Mouse (Mus musculus) 3T3-L1 (cell line): ENCODE data around the gene Gm11541.
A peak's percentile ranks its signal among the peaks of the same experiment; 100 is the strongest.

Source experiments
- DNase-seq: peaks from one replicate; pipeline ENCODE4 v3.0.0-alpha.2; 2015; ENCODE audit warnings: low read depth, low spot score

The Gm11541 gene

DNA sequence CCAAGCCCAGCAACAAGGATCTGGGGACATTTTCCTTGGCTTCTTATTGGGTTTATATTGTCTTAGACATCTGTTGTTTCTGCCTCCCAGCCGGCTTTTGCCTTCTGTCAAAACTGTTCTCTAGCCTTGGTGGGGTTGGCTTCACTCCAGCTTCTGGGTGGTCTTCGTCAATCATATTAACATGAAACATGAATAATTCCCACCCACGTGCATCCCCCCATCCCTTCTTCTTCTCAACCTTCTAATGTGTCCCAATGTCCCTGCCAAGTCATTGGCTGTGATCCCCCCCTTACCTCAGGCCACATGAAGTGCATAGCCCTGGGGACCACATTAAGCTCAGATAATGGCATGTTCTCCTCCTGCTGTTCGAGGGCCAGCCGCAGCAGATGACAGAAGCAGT, at the start of gene Gm11541:
Gene Gm11541, minus strand, starts transcription at position 28 of the 400 bp plus-strand sequence.
- no peak for DNase-seq

DNA sequence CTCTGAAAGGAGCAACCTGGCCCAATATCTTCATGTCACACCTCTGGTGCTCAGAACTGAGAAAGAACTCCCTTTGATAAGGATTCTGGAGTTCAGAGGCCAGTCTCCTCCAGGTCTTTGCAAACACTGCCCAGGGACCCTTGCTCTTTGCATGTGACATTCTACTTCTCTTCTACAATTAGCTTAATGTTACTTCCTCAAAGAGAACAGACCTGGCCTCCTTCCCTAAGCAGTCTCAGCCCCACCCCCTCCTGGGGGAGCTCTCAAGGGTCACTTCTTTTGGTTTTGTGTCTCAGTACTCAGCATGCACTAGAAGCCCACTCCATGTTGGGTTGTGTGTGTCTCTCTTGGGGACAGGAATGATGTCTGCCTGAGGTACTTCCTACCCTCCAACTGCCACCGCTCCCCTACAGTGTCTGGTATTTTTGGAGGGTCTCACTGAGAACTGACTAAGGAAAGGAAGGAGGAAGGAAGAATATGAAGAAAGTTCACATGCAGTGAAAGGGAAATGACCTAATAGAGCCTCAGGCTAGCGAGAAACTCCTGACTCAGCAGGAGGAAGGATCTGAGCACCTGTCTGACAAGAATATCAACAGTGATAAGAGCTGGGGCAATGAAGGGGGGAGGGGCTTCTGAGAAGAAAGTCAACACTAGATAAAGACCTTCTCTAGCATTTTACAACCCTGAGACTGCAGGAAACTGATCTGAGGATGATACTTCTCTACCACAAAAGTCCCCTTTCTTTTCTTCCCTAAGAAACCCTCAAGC, 48.8 kb upstream of the Gm11541 start:
- DNase-seq: no peak

DNA sequence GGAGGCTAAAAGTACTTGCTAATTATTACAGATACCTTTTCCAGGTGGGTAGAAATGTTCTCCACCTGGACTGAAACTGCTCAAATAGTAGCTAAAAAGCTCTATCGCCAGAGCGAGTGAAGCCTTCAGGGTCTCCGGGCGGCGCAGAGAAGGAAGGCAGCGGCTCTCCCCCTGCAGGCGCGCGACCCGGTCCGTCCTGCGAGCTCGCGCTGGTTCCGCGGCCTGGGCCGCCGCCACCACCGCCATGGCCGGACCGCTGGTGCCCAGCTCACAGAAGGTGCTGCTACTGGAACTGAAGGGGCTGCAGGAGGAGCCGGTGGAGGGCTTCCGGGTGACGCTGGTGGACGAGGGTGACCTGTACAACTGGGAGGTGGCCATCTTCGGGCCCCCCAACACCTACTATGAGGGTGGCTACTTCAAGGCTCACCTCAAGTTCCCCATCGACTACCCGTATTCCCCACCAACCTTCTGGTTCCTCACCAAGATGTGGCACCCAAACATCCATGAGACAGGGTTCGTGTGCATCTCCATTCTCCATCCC, 37.5 kb upstream of the Gm11541 start, which contains the start of gene Cdc34b:
Gene Cdc34b, plus strand, starts transcription at position 51 of the 541 bp plus-strand sequence.
- DNase-seq: no peak

DNA sequence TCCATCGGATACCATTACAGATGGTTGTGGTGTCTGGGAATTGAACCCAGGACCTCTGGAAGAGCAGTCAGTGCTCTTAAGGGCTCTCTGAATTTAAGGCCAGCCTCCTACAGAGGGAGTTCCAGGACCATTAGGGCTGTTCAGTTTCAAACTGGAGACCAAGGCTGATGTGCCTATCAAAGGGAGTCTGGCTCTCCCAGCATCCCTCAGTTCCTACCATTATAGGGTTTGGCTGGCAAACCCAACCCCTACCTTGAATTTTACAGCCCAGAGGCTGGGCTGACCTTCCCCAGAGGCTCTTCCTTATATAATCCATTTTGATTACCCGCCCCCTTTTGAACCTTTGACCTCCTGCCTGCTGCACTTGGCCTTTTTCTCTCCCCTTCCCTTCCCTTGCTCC, 31.4 kb upstream of the Gm11541 start:
- DNase-seq: no peak

DNA sequence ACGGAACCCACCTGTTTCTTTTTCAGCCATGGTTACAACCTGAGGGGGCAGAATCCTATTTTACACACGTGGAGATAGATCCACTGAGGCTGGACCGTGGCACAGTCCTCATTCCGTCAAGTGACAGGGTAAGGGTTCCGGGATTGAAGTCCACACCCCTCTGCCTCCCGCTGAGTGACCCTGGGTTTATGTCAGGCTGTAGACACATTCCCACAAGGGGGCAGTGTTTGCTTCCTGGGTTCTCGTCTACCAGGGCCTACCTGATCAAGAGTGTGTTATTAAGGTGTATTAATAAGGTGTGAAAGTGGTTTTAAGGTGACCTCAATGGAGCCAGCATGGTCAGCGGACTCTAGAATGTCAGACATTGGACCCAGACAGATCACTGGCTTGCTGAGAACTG, 28.5 kb upstream of the Gm11541 start:
- DNase-seq: peak; percentile 46

DNA sequence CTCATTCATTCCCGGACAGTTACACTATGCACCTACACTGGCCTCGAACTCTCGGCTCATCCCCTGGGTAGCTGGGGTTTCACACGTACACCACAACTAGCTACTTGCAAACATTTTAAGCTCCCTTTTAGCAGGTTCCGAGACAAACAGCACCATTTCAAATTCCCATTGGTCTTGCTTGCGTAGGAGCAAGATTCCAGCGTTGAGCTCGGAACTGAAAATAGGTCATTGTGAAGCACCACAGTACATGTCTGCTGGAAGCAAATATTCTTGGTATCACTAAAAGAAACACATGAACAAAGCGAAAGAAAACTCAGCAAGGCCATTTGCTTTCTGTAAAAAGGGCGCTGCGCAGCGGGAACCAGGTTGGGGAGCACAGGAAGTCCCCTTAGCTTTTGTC, 26.9 kb upstream of the Gm11541 start:
- DNase-seq: no peak

DNA sequence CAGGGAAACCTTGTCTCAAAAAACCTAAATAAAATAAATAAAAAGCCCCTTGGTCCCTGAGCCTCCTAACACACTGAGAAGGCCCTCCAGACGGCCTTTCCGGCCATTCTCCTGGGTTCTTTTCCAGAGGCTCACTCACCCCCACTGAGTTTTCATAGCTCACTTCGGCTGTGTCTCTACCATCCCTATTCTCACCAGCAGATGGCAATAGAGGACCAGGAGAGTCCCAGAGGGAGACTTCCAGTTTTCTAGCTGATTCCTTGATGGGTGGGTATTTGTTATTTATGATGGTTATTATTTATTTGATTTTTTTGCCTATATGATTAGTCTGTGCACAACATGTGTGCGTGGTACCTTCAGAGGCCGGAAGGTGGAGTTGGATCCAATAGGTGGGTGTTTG, 26.0 kb upstream of the Gm11541 start:
- DNase-seq: peak; percentile 87

DNA sequence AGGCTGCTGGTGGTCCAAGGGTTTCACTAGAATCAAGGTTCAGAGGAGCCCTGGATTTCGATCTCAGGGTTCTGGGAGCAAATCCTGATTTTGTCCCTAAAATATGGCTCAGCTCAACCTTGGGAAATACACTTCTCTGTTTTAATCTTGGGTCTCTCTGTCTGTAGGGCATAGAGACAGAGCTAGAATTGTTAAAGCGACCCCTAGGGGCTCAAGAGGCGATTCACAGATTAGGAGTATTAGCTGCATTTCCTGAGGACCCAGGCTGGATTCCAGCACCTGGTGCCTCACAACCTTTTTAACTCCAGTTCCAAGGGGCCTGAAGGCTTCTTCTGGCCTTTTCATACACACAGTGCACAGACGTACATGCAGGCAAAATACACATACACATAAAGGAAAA, 25.3 kb upstream of the Gm11541 start:
- DNase-seq: peak; percentile 43

DNA sequence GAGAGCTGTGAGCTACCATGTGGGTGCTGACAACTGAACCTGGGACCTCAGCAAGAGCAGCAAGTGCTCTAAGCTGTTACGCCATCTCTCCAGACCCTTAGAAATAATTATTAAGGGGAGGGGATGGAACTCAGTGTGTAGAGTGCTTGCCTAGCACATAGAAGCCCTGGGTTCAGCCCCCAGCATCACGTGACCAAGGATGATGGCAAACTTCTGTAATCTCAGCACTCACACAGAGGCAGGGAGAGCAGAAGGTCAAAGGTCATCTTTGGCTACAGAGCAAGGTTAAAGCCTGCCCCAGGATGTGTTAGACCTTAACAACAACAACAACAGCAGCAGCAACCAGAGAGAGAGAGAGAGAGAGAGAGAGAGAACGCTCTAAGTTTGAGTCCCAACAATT, 24.2 kb upstream of the Gm11541 start:
- no peak for DNase-seq

DNA sequence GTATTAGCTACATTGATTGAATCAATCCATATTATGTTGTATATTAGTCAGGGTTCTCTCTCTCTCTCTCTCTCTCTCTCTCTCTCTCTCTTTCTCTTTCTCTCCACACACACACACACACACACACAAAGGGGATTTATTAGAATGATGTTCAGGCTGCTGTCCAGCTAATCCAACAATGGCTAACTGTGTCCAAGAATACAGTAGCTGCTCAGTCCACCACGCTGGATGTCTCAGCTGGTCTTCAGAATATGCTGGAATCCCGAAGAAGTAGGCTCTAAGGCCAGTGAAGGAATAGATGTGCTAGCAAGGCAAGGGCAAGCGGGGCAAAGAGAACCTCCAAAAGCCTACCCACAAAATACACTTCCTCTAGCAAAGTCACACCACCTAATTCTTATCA, 23.0 kb upstream of the Gm11541 start:
- DNase-seq: no peak

DNA sequence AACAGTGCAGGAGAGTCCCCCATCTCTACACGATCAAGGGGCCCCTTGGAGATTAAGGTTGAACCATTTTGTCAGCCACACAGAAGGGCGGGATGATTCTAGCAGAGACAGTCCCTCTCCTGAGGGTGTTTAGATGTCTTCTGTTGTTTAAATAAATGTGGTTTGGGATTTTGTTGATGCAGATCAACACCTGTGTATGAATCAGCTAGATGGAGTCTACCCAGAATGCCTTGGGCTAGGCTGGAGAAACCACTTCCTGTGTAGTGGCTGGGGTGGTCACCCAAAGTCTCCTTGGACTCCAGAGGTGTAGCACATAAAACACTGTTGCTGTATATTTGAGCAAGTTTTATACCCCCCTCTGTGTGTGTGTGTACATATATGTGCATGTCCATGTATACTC, 14.9 kb upstream of the Gm11541 start:
- DNase-seq: peak; percentile 63

DNA sequence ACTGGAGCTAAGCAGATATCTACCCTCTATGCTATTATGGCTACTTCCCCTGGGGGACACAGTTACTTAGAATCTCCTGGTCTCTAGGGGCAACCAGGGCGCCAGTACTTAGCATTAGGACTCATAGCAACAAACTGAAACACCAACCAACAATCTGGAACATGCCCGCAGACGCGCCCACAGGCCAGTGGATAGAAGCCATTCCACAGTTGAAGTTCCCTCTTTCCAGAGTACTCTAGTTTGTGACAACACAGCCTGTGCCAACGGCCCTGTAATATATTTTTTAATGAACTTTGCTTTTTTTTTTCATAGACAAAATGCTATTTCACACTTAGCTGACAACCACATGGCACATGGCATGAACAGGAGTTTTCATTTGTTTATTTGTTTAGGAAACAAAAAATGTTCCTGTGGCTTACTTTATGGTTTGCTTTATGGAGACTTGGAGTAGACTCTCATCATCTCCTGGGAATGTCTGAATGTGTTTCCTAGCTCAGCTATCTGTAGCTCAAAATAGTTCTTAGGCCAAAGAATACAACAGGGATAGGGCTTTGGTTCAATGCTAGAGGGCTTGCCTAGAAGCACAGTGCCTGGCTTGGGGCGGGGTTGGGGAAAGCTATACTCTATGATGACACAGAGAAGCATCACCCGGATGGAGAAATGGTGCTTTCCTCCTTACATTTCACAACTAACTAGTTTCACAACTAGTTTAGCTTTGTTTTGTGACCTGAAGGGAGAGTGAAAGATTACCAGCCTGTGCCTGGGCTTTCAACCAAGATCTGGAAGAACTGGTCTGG, 14.0 kb upstream of the Gm11541 start:
- DNase-seq: peak; percentile 50

DNA sequence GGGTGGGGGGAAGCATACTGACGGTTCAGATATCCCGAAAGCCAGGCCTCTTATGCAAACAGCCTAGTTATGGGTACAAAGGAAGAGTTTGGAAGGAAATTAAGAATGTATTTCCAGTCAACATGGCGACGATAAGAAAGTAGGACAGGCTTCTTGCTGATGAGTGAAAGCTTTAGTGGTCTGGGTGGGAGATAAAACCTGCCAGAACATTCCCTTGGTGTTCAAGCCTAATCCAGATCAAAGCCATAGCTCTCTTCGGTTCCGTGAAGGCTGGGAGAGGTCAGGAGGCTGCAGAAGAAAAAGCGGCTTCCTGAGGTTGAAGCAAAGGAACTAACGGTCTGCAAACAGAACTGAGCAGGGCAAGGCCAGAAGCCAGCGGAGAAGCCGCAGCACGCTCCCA, 12.9 kb upstream of the Gm11541 start:
- DNase-seq: no peak

DNA sequence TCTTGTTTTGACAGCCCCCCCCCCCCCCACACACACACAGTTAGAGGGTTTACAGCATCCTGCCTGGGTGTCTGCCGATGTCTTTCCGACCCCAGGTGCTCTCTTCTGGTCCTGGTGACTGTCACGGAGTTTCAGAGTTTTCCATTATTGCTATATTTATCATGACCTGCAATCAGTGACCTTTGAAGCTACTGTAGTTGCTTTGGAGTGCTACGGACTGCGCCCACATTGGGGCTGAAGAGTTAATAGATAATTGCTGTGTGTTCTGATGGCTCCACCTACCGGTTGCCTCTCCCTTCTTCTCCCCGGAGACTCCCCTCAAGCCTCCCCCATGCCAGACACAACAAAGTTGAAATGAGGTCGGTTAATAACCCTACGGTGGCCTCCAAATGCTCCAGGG, 12.5 kb upstream of the Gm11541 start:
- no peak for DNase-seq

DNA sequence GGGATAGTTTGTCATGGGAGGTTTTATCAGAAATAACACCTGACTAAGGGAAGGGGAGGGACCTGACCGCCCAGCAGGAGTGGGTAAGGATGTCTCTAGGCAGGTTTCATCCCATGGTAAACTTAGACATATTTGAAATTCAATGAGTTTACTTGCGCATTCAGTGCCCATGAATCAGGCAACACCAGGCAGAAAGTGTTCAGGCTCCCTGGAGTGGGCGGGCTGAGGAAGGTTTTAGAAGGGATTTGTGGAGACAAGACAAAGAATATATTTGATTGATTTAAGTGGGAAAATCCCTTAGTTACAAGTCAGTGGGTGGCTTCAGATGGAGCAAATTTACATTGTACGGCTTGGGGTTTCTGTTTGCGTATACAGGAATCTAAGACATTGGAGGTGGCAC, 11.3 kb upstream of the Gm11541 start:
- DNase-seq: no peak

DNA sequence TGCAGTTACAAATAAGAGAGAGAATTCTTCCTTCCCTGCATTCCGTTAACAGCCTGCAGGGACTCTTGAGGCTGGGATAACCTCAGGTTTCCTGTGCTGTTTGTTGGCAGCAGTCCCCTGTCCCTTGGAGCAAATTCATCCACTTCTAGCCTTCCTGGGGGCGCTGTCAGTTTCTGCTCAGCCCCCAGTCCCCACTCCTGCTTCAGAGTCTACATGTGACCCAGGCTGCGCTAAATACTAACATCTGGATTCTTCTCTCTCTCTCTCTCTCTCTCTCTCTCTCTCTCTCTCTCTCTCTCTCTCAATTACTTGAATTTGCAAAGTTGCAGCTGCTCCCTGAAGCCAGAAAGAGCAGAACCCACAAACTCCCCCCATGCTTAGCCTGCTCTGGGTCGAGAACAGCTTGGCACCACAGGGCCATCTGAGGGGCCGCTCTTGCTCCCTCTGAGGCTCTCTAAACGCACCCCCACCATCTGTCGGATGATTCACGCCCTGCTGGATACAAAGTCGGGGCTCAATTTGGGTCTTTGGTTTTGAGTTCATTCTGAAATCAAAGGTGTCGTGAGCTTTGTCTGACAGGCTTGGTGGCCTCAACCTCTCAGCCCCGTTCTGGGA, 9.1 kb upstream of the Gm11541 start:
- DNase-seq: no peak

DNA sequence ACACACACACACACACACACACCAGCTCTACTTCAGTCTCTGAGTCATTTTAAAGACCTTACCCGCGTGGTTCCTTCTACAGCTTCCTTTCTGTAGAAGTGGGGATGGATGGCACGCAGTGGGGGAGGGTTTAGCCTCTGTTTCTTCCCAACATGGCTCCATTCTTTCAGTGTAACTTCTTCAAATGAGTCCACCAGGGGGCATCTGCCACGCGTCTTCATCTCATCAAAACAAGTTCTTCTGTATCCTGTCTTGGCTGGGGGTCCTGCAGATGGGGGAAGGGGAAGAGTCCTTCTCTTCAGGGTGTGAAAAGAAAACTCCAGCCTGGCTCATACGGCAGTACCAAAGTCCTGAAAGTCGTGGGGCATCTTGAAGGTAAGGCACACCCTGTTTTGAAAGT, 279 bp downstream of the Gm11541 start:
- DNase-seq: no peak

DNA sequence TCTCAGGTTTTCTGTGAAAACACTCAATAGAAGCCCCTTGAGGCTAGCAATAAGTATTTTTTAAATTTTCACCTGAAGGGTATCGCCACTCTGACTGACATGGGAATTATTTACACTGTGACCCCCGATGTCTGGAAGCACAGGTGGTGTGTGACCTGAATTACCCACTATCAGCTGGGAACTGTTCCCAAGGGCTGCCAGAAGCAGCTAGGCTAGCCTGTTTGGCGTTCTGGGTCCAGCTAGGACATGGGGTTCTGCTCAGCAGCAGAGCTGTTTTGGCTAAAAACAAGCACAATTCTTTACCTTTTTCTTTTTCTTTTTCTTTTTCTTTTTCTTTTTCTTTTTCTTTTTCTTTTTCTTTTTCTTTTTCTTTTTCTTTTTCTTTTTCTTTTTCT, 2.1 kb downstream of the Gm11541 start:
- no peak for DNase-seq

DNA sequence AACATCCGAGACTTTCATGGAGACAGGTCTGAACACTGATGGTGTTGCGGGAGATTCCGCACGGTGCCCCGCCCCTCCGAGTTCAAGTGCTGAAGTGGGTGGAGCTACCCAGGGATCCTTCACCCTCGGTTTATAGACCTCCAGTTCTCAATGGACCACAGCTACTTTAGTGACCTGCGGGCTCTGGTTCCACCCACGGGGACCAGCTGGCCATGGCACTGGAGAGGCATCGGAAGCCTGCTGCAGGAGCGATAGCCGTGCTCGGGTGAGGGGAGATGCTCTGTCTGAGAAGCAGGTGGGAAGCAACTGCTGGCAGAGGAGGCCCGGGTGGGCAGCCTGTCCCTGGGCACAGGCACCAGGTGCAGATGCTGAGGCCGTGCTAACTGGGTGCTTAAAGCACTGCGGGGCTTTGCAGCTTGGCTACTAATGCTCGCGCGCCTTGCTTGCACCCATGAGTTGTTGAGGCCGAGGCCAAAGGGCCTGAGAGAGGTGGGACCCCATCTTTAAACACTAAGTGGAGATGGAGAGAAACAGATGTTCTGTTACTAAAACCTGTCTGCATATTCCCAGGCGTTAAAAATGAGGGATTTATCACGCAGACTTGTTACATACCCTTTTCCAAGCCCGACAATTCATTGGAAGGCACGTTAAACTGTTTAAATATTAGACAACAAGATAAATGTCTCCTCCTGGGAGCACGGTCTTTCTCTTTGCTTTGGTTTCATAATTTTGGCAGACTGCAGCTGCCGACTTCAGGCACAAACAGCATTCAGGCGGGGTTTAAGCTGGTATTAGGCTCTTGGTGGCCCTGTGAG, 2.7 kb downstream of the Gm11541 start:
- no peak for DNase-seq

DNA sequence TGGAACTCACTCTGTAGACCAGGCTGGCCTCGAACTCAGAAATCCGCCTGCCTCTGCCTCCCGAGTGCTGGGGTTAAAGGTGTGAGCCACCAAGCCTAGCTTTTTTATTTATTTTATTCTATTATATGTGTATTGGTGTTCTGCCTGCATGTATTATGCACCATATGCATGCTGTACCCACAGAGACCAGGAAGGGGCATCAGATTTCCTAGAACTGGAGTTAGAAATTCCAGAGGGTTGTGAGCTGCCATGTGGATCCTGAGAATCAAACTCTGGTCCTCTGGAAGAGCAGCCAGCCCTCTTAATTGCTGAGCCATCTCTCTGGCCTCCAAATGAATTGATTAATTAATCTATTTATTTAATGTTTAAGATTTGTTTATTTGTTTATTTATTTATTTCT, 4.9 kb downstream of the Gm11541 start:
- DNase-seq: no peak

DNA sequence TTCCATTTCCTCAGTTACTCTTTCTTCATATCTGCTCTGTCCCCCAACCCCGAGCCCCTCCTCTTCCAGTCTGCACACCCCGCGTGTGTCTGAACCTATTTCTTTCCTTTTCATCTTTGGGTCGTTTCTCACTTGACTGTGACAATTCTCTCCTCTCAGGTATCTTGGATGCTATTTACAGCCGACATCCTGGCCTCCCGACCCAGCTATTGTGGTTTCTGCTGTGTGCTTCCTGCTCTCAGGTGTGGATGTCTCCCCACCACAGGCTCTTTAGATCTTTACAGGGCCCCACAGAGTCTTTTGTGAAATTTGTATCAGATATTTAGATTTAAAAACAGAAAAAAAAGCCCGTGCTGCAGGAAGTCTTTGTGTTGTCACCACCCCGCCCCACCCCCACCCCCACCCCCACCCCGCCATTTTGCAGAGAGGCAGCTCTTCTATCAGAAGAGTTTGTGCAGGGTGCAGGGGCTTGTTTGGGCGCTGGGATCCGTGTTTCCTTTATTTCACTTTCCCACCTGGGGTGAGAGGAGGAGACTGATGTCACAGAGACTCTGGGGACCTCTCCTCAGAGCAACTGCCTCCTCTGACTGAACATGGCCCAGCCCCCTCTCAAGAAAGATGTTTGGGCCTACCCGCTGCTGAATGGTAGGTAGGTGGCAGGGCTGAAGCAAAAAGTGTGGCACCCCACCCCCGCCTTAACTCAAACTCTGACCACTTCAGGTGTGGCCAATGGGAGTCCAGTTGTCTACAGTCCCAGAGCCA, 6.4 kb downstream of the Gm11541 start:
- DNase-seq: no peak
